Mouse (Mus musculus) adrenal gland, adult 2 months (tissue): Measurements from ENCODE around the gene Tmed3. TPM values are rescaled to one million over a fixed set of nuclear protein-coding genes. Genes with fewer than 3 reads are reported as not detected.

Experiments
- polyA plus RNA-seq: library from polyadenylated mRNA; depleted of rRNA; stranded (reverse); fragments of >200 nt; gene quantifications from 2 replicates; pipeline ENCODE4 v1.2.3, GENCODE M21; 2012; rRNA removed
- total RNA-seq, 2 experiments: library from RNA; stranded (reverse); gene quantifications; 2 replicates each; pipeline ENCODE4 v1.2.3; 2021

Tmed3 gene
- total and polyA plus RNA-seq, 3 experiments = 78.7 to 91.2 (median 84.0) TPM

Other genes starting within 250 kb of the Tmed3 start
- under 1 TPM; 0.06 to 0.17 TPM for gene Minar1, start 81.9 kb downstream of the Tmed3 start, total RNA-seq
- gene Minar1, start 81.9 kb downstream of the Tmed3 start, polyA plus RNA-seq = not detected in 2 replicates
- not detected for gene Ankrd34c, start 33.4 kb upstream of the Tmed3 start, total RNA-seq
- not detected in 2 replicates for gene Ankrd34c, start 33.4 kb upstream of the Tmed3 start, polyA plus RNA-seq
- gene Rasgrf1, start 204.8 kb upstream of the Tmed3 start, total RNA-seq = 10 to 100 TPM; 12.1 to 30.9 TPM
- 7.6 and 10.1 TPM in 2 replicates for gene Rasgrf1, start 204.8 kb upstream of the Tmed3 start, polyA plus RNA-seq